Mouse (Mus musculus) spleen, adult 12 weeks (tissue): Measurements from ENCODE around the gene Col19a1.

Experiments used
- DNase-seq: peaks from one replicate; pipeline ENCODE4 v3.0.0; 2022; ENCODE audit warnings: low spot score

Col19a1 gene

DNA sequence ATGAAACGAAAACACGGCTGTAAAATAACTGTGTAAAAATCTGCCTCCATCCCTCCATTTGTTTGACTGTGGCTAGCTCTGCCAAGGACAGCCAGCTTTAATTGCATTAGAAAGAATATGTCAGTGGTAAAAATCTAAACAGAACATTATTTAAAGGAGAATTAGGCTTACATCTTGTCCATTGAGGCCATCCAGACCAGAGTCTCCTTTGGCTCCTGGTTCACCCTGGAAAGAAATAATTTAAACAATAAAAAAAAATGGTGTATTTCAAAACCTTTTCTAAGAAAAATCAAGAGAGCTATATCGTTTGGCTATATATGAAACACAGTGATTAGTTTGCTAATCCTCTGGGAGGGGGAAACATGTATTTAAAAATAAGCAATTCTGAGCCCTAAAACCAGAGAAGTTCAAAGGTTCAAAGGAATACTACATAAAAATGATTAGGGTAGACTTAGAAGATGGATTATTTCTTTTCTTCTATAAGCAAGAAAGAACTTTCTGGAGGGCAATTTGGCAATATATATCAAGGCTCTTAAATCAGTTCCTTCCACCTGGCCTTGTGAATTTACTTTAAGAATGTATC, 125.9 kb downstream of the Col19a1 start:
- DNase-seq = no peak

DNA sequence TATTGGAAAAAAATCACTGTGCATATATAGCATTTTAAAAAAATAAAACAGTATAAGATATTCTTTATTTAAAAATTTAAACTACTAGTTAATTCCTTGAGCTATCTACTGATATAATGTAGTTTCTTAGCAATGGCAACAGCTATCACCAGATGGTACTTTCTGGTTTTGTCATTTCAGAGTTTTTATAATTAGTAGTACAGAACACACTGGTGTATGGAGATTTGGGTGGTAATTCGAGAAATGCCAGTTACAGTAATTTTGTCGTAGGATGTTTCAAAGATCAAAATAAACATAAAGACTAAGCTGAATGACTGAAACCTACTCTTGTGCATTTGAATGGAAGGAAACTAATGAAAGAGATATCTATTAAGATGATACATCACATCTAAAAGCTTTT, 129.3 kb downstream of the Col19a1 start:
- DNase-seq = no peak

DNA sequence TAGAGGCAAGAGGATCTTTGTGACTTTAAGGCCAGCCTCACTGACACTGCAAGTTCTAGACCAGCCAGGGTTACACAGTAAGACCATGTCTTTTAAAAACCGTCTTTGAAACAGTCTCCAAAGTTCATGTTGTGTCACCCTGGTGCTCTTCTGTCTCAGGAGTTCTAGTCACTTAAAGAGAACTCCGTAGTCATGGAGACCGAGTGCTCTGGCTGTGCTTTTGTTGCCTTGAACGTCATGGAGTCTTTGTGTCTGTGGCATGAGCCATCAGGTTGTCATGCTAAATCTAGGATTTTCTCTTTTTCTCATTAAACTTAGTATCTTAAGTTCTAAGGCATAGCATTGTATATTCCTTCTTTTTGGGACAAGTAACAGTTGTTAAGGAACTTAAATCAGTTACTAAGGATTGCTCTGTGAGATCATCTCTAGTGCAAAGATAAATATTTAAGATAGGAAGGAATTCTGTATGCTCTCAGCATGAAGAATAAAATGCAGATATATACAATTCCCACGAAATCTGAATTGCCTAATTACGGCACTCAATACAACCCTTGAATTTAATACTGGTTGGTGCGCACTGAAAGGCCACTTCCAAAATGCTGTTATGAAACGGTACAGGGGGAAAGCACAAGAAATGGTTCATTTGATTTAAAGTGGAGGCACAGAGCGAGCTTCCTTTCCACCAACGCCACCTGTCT, 134.6 kb downstream of the Col19a1 start:
- no peak for DNase-seq

GRCm38 (mm10) chr1:24452159-24452558, 135.1 kb downstream of the Col19a1 start:
- no peak for DNase-seq

GRCm38 (mm10) chr1:24437425-24437824, 149.8 kb downstream of the Col19a1 start:
- DNase-seq = no peak

DNA sequence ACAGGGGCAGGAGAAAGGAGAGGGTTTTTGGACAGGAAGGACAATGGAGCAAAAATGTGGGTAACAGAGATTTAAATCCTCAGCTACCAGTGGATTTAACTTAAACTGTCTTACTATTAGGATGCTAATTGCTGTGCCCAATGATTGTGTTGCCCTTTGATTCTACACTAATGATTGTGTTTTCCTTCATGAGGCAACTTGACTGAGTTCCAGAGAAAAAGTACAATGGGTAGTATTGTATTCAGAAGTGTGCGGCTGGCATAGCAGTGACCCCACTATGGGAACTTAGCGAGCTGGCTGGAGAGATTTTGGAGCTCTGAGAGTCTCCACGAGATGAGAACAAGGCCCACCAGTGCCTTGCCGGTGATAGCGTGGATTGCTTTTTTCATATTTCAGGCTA, 159.0 kb downstream of the Col19a1 start:
- DNase-seq = no peak

- no peak for DNase-seq
Observed at GRCm38 (mm10) chr1:24378125-24378821, 209.0 kb downstream of the Col19a1 start.

- DNase-seq = no peak
Observed at GRCm38 (mm10) chr1:24374902-24375301, 212.4 kb downstream of the Col19a1 start.

DNA sequence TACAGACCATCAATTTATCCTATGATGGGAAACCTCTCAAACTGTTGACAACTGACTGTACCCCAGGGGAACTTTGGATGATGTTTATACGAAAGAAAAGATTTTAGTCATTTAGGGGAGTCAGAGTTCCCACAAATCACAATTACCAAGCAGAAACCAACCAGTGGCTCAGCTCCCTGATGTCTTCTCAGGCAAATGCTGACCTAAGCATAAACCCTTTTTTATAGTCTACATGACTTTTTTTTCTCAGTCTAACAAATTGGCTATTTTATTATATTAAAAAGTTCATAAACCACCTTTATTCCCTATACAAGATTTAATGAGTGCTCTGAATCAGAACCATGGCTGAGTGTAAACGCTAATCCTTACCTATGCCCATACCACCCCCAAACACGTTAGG, 213.6 kb downstream of the Col19a1 start:
- DNase-seq = no peak

DNA sequence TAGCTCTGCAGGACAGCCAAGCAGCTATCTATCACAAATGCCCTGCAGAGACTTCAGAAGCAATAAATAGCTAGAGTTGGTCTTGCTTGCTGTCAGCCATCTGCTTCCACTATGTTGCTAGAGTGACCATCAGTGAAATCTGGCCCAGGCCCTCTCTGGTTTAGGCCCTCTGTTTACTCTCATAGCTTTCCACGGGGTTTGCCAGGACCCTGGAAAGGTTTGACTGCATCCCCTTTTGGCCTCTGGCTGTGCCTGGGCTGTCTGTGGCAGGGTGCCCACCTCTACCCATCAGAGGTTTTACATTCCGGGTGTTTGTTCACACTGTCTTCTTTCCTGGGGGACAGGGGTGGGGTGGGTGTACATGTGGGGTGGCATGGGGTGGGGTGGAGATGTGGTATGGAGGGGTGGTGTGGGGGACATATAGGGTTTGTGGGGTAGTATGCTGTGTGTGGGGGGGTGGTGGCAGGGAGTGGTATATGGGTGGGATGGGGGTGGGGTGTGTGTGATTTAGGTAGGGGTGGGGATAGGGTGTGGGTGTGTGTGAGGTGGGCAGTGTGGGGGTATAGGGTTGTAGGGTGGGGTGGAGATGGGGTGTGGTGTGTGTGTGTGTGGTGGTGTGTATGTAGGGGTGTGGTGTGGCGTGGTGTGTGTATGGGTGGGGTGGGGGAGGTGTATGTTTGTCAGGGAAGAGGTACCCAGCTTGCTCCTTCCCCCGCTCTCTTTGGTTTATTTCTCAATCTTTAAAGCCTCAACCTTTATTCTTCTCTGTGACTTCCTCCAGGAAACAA, 214.6 kb downstream of the Col19a1 start:
- no peak for DNase-seq

DNA sequence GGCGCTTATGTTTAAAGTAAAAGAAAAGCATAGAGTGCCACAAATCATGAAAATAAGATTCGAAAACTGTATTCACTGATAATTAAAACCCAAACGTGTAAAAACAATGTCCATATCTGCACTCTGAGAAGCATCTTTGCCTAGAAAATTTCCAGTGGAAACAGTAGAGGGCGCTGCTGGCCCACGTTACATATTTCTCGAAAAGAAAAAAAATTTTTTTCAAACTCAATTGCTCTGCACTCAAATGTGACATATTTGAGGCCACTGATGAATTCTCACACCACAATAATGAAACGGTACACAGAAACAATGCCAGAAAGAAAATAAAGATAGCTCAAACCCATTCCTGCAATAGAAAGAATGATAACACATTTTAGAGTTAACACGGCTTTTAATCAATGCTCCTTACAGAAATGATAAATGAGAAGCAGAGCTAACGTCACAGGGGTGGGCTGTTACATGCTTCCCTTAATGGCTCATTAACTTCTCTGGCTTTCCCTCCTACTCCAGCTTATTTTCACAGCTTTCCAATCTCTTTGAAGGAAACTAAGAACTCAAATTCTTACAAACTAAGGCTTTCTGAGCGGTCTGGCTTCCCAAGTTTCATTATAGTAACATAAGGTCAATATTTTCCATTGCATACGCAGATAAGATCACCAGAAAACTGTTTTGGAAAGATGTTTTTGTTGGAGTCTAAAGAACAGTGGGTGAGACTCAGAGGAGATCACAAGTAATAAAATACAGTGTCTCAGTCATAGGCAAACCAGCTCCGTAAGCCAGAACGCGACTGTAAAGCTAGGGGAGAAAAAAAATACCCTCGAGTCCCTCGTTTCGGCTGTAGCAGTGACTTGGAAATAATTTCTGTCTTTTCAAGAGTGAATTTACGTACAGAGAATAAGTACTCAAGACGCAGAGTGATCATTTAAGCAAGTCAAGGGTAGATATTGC, 219.4 kb downstream of the Col19a1 start:
- no peak for DNase-seq

GRCm38 (mm10) chr1:24364775-24365174, 222.5 kb downstream of the Col19a1 start:
- DNase-seq = no peak

GRCm38 (mm10) chr1:24361990-24362635, 225.2 kb downstream of the Col19a1 start:
- no peak for DNase-seq

- no peak for DNase-seq
Observed at GRCm38 (mm10) chr1:24349462-24350217, 237.6 kb downstream of the Col19a1 start.

DNA sequence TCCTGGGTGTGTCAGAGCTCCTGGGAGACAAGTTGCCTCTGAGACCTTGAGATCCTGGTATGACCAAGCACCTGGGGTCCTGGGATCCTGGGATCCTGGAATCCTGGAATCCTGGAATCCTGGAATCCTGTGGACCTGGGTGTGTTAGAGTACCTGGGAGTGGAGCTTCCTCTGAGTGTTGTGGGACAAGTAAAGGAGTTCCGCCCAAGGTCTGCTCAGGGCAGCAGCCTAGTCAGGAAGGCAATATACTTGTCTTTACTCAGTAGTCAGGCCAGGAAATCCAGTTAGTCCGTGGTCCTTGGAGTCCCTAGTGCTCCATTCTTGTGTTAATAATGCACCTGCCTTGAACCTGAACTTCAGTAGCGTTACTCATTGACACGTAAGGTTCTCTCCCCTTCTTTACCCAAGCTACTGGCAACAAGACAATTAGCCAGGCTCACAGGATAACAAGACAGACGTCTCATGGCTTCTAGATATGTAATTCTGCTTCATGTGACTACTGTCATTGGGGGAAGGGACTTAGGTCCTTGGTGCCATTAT, 239.6 kb downstream of the Col19a1 start:
- DNase-seq = no peak

GRCm38 (mm10) chr1:24337556-24338275, 249.6 kb downstream of the Col19a1 start:
- no peak for DNase-seq

DNA sequence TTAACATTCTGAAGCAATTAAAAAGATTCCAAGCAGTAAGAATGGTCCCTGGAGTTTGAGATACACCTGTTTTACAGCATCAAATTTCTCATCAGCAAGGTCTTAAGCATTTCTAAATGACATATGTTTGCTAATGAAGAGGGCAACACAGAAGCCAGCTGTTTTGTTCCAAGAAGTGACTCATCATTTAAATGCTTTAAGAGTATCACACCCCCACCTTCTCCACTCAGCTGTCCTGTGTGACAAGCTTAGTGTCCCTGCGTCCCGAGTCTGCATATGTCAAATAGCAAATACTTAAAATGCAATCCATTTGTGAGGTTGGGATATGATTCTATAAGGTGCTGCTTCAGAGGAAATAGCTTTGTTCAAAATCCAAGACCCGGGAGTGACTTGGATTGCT, 251.2 kb downstream of the Col19a1 start:
- no peak for DNase-seq

- no peak for DNase-seq
Observed at GRCm38 (mm10) chr1:24316961-24317589, 270.2 kb downstream of the Col19a1 start.

DNA sequence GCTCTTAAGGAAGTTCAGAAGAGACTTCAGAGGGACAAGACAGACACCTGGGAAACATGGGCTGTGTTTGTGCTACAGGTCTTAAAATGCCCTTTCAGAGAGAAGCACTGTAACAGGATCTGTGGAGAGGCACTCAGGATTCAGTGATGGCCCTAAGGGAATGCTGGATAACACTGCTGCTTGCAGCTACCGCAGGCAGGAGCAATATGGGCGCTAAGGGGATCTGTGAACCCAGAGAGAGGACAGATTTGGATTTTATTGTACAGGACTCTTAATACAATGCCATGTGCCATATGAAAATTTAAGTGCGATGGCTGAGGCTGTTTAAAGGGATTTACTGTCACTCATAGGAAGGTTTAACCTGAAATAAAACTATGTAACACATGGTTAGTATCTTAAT, 270.8 kb downstream of the Col19a1 start:
- DNase-seq = no peak
